Mouse (Mus musculus): ENCODE results near the gene Bpifb1.
"Not testable (repeated sequence)": the region's sequence is repeated elsewhere in the genome, so short reads cannot be mapped to it uniquely, and the experiment has no call there.

Gene Bpifb1

GRCm38 (mm10) chr2:154190546-154191258 lies at the start of gene Bpifb1:
Bpifb1 (plus strand) TSS chr2:154190818.
- no peak for DNase-seq (ENCODE audit: low read depth, low spot score)

DNA sequence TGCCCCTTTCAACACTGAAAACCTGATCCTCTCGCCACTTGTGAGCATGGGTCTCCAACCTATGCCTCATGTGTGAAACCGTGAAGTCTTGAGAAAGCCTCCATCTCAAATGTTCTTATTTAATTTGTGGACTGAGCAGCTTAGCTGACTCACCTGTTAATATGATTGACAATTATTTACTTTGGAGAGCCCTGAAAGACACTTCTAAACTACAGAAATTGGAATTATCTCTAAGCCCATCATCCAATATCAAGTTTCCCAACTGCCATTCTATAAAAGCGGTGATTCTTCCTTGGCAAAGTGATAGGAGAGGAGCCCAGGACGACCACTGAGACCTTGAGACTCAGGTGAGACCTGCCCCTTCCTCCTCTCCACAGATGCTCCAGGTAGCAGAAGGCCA lies 48.0 kb upstream of the Bpifb1 start, which contains the start of gene Bpifa1:
Bpifa1 (plus strand) TSS at position 301 of the 400 bp plus-strand sequence.
- no peak for DNase-seq (ENCODE audit: low read depth, low spot score)

DNA sequence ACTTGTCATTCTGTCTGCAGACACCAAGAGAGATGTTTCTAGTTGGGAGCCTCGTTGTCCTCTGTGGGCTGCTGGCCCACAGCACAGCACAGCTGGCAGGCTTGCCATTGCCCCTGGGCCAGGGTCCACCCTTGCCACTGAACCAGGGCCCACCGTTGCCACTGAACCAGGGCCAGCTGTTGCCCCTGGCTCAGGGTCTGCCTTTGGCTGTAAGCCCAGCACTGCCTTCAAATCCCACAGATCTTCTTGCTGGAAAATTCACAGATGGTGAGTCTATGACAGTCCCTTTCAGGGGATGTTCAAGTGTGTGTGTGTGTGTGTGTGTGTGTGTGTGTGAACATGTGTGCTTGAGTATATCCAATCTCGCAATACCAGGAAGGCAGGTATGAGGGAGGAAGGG lies 46.9 kb upstream of the Bpifb1 start:
- DNase-seq (ENCODE audit: low read depth, low spot score) = no peak

DNA sequence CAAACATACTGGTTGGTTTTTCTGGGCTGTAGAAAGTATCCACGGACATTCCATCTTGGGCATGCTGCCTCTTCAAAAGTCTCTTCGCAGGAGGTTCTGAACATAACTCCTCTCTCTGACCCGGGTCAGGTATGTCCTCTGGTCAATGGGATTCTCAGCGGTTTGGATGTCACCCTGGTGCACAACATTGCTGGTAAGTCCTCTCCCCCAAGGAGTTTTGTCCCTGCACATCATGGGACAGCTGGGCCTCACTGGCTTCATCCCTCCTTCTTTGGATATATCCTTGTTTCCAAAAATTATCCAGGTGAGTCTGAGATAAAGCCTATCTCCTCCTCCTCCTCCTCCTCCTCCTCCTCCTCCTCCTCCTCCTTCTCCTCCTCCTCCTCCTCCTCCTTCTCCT lies 43.1 kb upstream of the Bpifb1 start:
- no peak for DNase-seq (ENCODE audit: low read depth, low spot score)

DNA sequence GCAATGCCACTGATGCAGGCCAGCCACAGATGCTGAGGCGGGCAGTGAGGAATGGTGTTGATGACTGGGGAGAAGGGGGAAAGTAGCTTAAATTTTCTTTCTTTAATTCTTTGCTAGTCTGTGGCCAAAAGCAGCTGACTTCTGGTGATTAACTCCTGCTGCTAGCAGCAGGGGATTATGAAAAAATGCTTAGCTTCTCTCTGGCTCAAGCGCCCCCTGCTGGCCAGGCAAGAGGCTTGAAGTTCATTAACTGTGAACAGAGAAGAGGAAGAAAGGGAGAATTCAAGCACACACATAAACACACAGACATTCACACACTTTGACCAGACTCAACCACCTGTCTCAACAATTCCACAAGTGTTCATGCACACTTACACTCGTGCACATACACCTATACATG lies 32.2 kb upstream of the Bpifb1 start:
- peak; percentile 24 for DNase-seq (ENCODE audit: low read depth, low spot score)

- DNase-seq (ENCODE audit: low read depth, low spot score) = no peak
Observed at GRCm38 (mm10) chr2:154162307-154162706, 28.3 kb upstream of the Bpifb1 start, which contains the start of gene Bpifa5. Bpifa5 (plus strand) TSS chr2:154162607.

DNA sequence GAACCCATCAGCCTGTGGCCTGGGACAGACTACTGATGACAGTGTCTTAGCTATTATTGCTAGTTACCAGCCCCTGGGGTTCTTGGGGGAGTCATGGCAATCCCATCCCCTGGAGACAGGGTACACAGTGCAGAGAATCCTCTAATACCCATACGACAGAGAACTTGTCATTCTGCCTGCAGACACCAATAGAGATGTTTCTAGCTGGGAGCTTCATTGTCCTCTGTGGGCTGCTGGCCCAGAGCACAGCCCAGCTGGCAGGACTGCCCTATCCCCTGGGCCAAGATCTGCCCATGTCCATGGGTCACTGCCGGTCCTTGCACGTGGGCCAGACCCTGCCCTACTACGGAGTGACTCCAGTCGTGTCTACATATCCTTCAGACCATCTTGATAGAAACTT lies 27.3 kb upstream of the Bpifb1 start:
- no peak for DNase-seq (ENCODE audit: low read depth, low spot score)

GRCm38 (mm10) chr2:154169172-154169571 lies 21.4 kb upstream of the Bpifb1 start:
- DNase-seq (ENCODE audit: low read depth, low spot score) = no peak

DNA sequence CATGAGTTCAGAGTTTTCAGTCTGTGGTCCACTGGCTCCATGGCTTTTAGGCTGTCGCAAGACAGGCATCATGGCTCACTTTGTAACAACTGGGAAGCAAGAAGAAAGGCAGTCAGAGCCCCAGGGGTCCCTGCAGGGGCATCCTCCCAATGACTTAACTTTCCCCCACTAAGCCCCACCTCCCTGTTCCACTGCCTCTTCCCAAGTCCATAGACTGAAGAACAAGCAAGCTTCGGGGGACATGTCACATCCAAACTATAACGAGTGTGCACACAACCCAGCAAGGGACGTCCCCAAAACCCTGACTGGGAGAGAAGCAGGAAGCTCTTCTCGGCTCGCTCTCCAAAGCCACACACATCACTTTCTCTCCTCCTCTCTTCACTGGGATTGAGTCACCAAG lies 19.0 kb upstream of the Bpifb1 start:
- no peak for DNase-seq (ENCODE audit: low read depth, low spot score)

- DNase-seq (ENCODE audit: low read depth, low spot score) = no peak
Observed at GRCm38 (mm10) chr2:154173313-154173712, 17.3 kb upstream of the Bpifb1 start.

GRCm38 (mm10) chr2:154181900-154182299 lies 8.7 kb upstream of the Bpifb1 start:
- not testable (repeated sequence) for DNase-seq (ENCODE audit: low read depth, low spot score)

GRCm38 (mm10) chr2:154183061-154183460 lies 7.6 kb upstream of the Bpifb1 start:
- not testable (repeated sequence) for DNase-seq (ENCODE audit: low read depth, low spot score)

- DNase-seq (ENCODE audit: low read depth, low spot score) = no peak
Observed at GRCm38 (mm10) chr2:154185319-154185718, 5.3 kb upstream of the Bpifb1 start.

DNA sequence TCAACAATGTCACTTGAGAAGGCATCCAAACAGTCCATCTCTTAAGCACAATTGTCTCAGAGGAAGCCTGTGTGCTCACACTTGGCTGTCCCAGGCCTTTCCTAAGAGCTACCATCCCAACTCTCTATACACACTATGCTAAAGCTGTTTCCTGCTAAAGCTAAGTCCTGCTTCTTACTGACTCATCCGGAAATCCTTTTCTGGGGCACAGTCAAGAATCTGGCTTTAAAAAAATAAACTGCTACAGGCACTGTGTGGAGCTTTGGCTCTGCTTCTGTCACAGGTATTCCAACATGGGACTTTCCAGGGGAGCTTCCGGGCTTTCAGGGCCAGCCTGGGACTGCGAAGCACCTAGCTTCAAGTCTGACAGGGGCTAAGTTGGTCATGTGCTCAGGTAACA lies 4.9 kb upstream of the Bpifb1 start:
- no peak for DNase-seq (ENCODE audit: low read depth, low spot score)

DNA sequence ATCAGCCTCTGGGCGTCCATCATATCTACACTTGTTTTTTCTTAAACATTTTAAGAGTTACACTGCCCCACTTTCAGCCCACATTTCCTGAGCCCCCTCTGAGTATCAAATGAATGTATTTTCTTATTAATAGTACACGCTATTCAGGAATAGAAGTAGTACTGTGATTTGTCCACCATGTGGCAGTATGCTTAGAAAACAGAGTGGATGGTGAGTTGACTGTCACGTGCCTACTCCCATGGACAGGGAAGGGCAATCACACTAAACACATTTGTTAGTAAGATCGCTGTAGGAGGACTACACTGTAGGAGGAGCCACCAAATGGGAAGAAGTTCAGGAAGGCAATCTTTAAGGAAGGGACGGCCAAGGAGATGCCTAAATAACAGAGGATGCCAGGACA lies 3.1 kb upstream of the Bpifb1 start:
- DNase-seq (ENCODE audit: low read depth, low spot score) = no peak

DNA sequence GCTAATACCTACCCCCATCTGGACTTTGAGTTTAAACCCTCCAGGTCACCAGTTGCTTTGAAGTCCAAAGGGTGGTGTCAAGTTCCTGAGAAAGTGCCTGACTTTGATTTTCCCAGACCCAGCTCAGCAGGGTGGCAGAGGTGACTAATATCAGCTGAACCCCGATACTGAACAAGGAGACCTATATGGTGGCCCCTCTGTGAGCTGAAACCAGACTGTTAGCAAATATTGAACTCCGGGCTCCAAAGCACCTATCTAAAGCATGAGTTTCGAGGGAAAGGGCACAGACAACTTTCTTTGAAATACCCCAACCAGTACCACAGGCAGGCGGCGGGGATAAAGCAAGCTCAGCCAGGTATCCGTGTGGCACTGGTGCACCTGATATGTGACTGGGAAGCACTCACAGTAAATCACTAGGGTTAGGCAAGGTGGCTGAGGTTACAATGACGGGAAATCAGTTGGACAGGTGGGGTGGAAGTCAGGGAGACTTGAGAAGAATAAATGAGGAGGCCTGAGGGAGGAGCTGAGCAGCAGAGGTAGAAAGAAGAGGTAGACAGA lies 662 bp upstream of the Bpifb1 start:
- no peak for DNase-seq (ENCODE audit: low read depth, low spot score)

- no peak for DNase-seq (ENCODE audit: low read depth, low spot score)
Observed at GRCm38 (mm10) chr2:154192141-154192540, 1.5 kb downstream of the Bpifb1 start.

DNA sequence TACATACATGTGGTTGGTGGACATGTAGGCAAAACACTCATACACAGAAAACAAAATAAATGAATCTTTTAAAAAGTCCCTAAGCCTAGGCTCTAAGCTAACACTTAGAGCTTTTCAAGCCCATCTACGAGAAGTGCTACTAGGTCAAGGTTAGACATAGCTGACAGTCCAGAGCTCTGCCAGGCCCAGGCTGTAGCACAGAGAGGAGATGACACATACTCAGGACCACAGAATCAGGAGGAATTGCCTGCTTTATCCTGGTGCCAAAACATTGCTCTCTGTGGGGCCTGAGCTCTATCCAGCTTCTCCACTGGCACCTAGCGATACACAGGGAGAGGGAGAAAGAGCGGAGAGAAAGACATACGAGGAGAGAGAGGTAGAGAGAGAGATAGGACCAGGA lies 2.5 kb downstream of the Bpifb1 start:
- no peak for DNase-seq (ENCODE audit: low read depth, low spot score)

- no peak for DNase-seq (ENCODE audit: low read depth, low spot score)
Observed at GRCm38 (mm10) chr2:154193994-154194504, 3.4 kb downstream of the Bpifb1 start.

DNA sequence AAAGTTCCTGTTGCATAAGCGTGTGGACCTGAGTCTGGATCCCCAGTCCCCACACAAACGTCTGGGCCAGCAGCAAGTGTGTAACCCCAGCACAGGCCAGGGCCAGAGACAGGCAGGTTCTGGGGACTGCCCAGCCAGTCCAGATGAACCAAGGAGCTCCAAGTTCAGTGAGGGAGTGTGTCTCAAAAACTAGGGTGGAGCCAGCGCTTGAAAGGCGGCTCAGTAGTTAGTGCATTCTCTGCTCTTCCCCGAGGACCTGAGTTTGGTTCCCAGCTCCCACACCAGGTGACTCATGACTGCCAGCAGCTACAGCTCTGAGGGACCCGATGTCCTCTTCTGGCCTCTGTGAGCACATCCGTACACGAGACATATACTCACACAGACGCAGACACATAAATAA lies 6.4 kb downstream of the Bpifb1 start:
- DNase-seq (ENCODE audit: low read depth, low spot score) = no peak

- DNase-seq (ENCODE audit: low read depth, low spot score) = no peak
Observed at GRCm38 (mm10) chr2:154204630-154205029, 14.0 kb downstream of the Bpifb1 start.

GRCm38 (mm10) chr2:154206908-154207307 lies 16.3 kb downstream of the Bpifb1 start:
- DNase-seq (ENCODE audit: low read depth, low spot score) = no peak

- no peak for DNase-seq (ENCODE audit: low read depth, low spot score)
Observed at GRCm38 (mm10) chr2:154209112-154209511, 18.5 kb downstream of the Bpifb1 start.
